In genomic region chr19:41270151-41270727, GRCm38 (mm10) we compare ENCODE assay signal across 8 mouse cellular contexts. TPM values are rescaled to one million over a fixed set of nuclear protein-coding genes. Genes with fewer than 3 reads are reported as not detected.
DNase-seq lines count a peak whose midpoint lies in the region; ATAC-seq and TF ChIP-seq lines count a peak whose summit lies in the region.

No protein-coding gene starts in this region.

- no peaks in the 10 kb centered on the region for H3K36me3 ChIP-seq in hindbrain, postnatal 0 days (ENCODE audit: insufficient read depth, low read length)
- H3K36me3 ChIP-seq in hindbrain, embryonic 13.5 days, result no peaks in the 10 kb centered on the region
- H3K36me3 ChIP-seq in lung, postnatal 0 days (ENCODE audit: insufficient read depth, low read length), result no peaks in the 10 kb centered on the region

- TF ChIP-seq CTCF in hindbrain, postnatal 0 days (IDR thresholded peaks at IDR 0.05; ENCODE audit: low read depth), result no peak
- TF ChIP-seq CTCF in lung, postnatal 0 days (IDR thresholded peaks at IDR 0.05), result no peak
- TF ChIP-seq CTCF in gastrocnemius, adult 2 months (IDR thresholded peaks at IDR 0.05), result no peak

- DNase-seq in hindbrain, postnatal 0 days (ENCODE audit: low spot score), result peak; percentile 47
- peak; percentile 42 for DNase-seq in adrenal gland, adult 8-10 months
- peak; percentile 25 for DNase-seq in kidney, adult 9 months
- DNase-seq in lung, postnatal 0 days (ENCODE audit: low spot score), result peak; percentile 84
- no peak for DNase-seq in gastrocnemius, adult 2 months
- DNase-seq in cerebellum, postnatal 25 days, result no peak
- no peak for DNase-seq in heart, adult 18-20 months

- H3K4me2 ChIP-seq in hindbrain, postnatal 0 days (ENCODE audit: low read depth, low read length), result no peak overlapping the region
- no peak overlapping the region for H3K4me2 ChIP-seq in hindbrain, embryonic 13.5 days
- no peak overlapping the region for H3K4me2 ChIP-seq in lung, postnatal 0 days (replicated peaks; ENCODE audit: low read depth, low read length)

- no peaks in the 10 kb centered on the region for H3K9me3 ChIP-seq in hindbrain, postnatal 0 days (ENCODE audit: low read length)
- H3K9me3 ChIP-seq in hindbrain, embryonic 13.5 days, result no peaks in the 10 kb centered on the region
- no peaks in the 10 kb centered on the region for H3K9me3 ChIP-seq in lung, postnatal 0 days (ENCODE audit: low read length)

- 42% methylated on average over 9 of the region's 9 CpGs for WGBS in hindbrain, postnatal 0 days
- 62% methylated on average over 9 of the region's 9 CpGs for WGBS in hindbrain, embryonic 13.5 days
- WGBS in lung, postnatal 0 days, result 38% methylated on average over 9 of the region's 9 CpGs

- H3K4me3 ChIP-seq in hindbrain, postnatal 0 days (ENCODE audit: low read length), result no peak overlapping the region
- H3K4me3 ChIP-seq in hindbrain, embryonic 13.5 days, result no peak overlapping the region
- H3K4me3 ChIP-seq in lung, postnatal 0 days (ENCODE audit: low read depth, low read length), result no peak overlapping the region
- H3K4me3 ChIP-seq in gastrocnemius, adult 2 months, result no peak overlapping the region

- no peaks in the 10 kb centered on the region for H3K27me3 ChIP-seq in hindbrain, postnatal 0 days (ENCODE audit: insufficient read depth, low read length)
- H3K27me3 ChIP-seq in hindbrain, embryonic 13.5 days, result 0 out of 2 replicates have a peak, but pooled peaks cover 4% of the 10 kb centered on the region
- H3K27me3 ChIP-seq in lung, postnatal 0 days (replicated peaks; ENCODE audit: insufficient read depth, low read length), result no peaks in the 10 kb centered on the region

- H3K4me1 ChIP-seq in hindbrain, postnatal 0 days (ENCODE audit: insufficient read depth, low read length), result no peaks in the 10 kb centered on the region
- H3K4me1 ChIP-seq in hindbrain, embryonic 13.5 days (replicated peaks), result no peaks in the 10 kb centered on the region
- H3K4me1 ChIP-seq in lung, postnatal 0 days (ENCODE audit: insufficient read depth, low read depth, low read length), result no peaks in the 10 kb centered on the region

- peak; percentile 47 for TF ChIP-seq EP300 in lung, postnatal 0 days (IDR thresholded peaks at IDR 0.05)

- H3K27ac ChIP-seq in hindbrain, postnatal 0 days, result no peak overlapping the region
- H3K27ac ChIP-seq in hindbrain, embryonic 13.5 days, result no peak overlapping the region
- no peak overlapping the region for H3K27ac ChIP-seq in lung, postnatal 0 days (ENCODE audit: low read length)
- no peak overlapping the region for H3K27ac ChIP-seq in gastrocnemius, adult 2 months

- ATAC-seq in hindbrain, postnatal 0 days, result peak; percentile 59; the same call in 1 of the 2 replicates
- ATAC-seq in hindbrain, embryonic 13.5 days (ENCODE audit: low FRiP score), result no peak
- ATAC-seq in lung, postnatal 0 days, result peak; percentile 93

- intact Hi-C loops in gastrocnemius, adult 2 months (cut with DNase I), result no loop called here

- no peak overlapping the region for H3K9ac ChIP-seq in hindbrain, postnatal 0 days (replicated peaks; ENCODE audit: low read length)
- no peak overlapping the region for H3K9ac ChIP-seq in hindbrain, embryonic 13.5 days
- H3K9ac ChIP-seq in lung, postnatal 0 days (replicated peaks; ENCODE audit: low read depth), result no peak overlapping the region

RNA-seq across cellular contexts. Expression of gene Tm9sf3, which starts 6.4 kb away (rescaled TPM):
- 99.0 and 108 TPM in 2 replicates for total RNA-seq in hindbrain, postnatal 0 days (2014; rRNA removed)
- 67.4 and 68.1 TPM in 2 replicates for polyA plus RNA-seq in hindbrain, postnatal 0 days (2015; fragmentation: Nextera tagmentation; extraction: Ambion mirVana)
- polyA plus RNA-seq in hindbrain, embryonic 13.5 days (2015; fragmentation: Nextera tagmentation; extraction: Ambion mirVana), result 91.3 and 99.0 TPM in 2 replicates
- 100 to 1,000 TPM; 163 to 188 (median 173) TPM for total RNA-seq in adrenal gland, adult 8-10 months (2022)
- 93.7 and 109 TPM in 2 replicates for polyA plus RNA-seq in lung, postnatal 0 days (2015; fragmentation: Nextera tagmentation; extraction: Ambion mirVana)
- 10 to 100 TPM; 63.3 to 68.4 TPM for total RNA-seq in gastrocnemius, adult 2 months (2021)
- total RNA-seq in heart, adult 18-20 months (2021), result 10 to 100 TPM; 70.3 to 73.4 TPM

Comparison
In these comparisons a context has a peak if more than half of its experiments do, and no peak if none do; other contexts are left out.
1. DNase-seq: peak in hindbrain, postnatal 0 days (single experiment), adrenal gland, adult 8-10 months (single experiment), kidney, adult 9 months (single experiment) and lung, postnatal 0 days (single experiment); none in gastrocnemius, adult 2 months (single experiment), cerebellum, postnatal 25 days (0 of 2) and heart, adult 18-20 months (0 of 2).